Mouse (Mus musculus): ENCODE data around the gene Syp. TPM values are rescaled to one million over a fixed set of nuclear protein-coding genes. Genes with fewer than 3 reads are reported as not detected.

Gene Syp
- 0.45 TPM for polyA plus RNA-seq (2014; fragmentation: Illumina TruSeq; extraction: RNeasy Lipid Tissue Mini Kit (QIAGEN cat#74804); ENCODE audit: low read depth, low replicate concordance)

GRCm38 (mm10) chrX:7638401-7639091, at the start of gene Syp:
Gene Syp (plus strand): TSS chrX:7638471.

GRCm38 (mm10) chrX:7604879-7605574, 33.2 kb upstream of the Syp start, which contains the start of gene Ccdc22:
Gene Ccdc22 (minus strand): TSS chrX:7605517.

GRCm38 (mm10) chrX:7606783-7607182, 31.5 kb upstream of the Syp start, which contains the start of gene Cacna1f:
Gene Cacna1f (plus strand): TSS chrX:7607083.

GRCm38 (mm10) chrX:7657221-7657639, 19.0 kb downstream of the Syp start, which contains the start of gene Prickle3:
Gene Prickle3 (plus strand): TSS chrX:7657260.

GRCm38 (mm10) chrX:7670921-7671623, 32.8 kb downstream of the Syp start, which contains the start of gene Plp2:
Gene Plp2 (minus strand): TSS chrX:7671390.

GRCm38 (mm10) chrX:7680864-7681263, 42.6 kb downstream of the Syp start, which contains the start of gene Magix:
Gene Magix (minus strand): TSS chrX:7681251.

GRCm38 (mm10) chrX:7696954-7697381, 58.7 kb downstream of the Syp start, which contains the start of gene Gpkow:
Gene Gpkow (plus strand): TSS chrX:7697131.

Other genes with a start within 250 kb of the Syp start
- 0.34 TPM for gene Foxp3, start 64.8 kb upstream of the Syp start, polyA plus RNA-seq (2014; fragmentation: Illumina TruSeq; extraction: RNeasy Lipid Tissue Mini Kit (QIAGEN cat#74804); ENCODE audit: low read depth, low replicate concordance)
- not detected for gene Ppp1r3f, start 64.2 kb upstream of the Syp start, polyA plus RNA-seq (2014; fragmentation: Illumina TruSeq; extraction: RNeasy Lipid Tissue Mini Kit (QIAGEN cat#74804); ENCODE audit: low read depth, low replicate concordance)
- gene Ccdc22, start 33.0 kb upstream of the Syp start, polyA plus RNA-seq (2014; fragmentation: Illumina TruSeq; extraction: RNeasy Lipid Tissue Mini Kit (QIAGEN cat#74804); ENCODE audit: low read depth, low replicate concordance): 2.4 TPM
- gene Cacna1f, start 31.4 kb upstream of the Syp start, polyA plus RNA-seq (2014; fragmentation: Illumina TruSeq; extraction: RNeasy Lipid Tissue Mini Kit (QIAGEN cat#74804); ENCODE audit: low read depth, low replicate concordance): not detected
- gene Prickle3, start 18.8 kb downstream of the Syp start, polyA plus RNA-seq (2014; fragmentation: Illumina TruSeq; extraction: RNeasy Lipid Tissue Mini Kit (QIAGEN cat#74804); ENCODE audit: low read depth, low replicate concordance): 2.7 TPM
- gene Plp2, start 32.9 kb downstream of the Syp start, polyA plus RNA-seq (2014; fragmentation: Illumina TruSeq; extraction: RNeasy Lipid Tissue Mini Kit (QIAGEN cat#74804); ENCODE audit: low read depth, low replicate concordance): 1.5 TPM
- 4.8 TPM for gene Magix, start 42.8 kb downstream of the Syp start, polyA plus RNA-seq (2014; fragmentation: Illumina TruSeq; extraction: RNeasy Lipid Tissue Mini Kit (QIAGEN cat#74804); ENCODE audit: low read depth, low replicate concordance)
- gene Gpkow, start 58.7 kb downstream of the Syp start, polyA plus RNA-seq (2014; fragmentation: Illumina TruSeq; extraction: RNeasy Lipid Tissue Mini Kit (QIAGEN cat#74804); ENCODE audit: low read depth, low replicate concordance): 18.2 TPM
- 12.3 TPM for gene Wdr45, start 75.9 kb downstream of the Syp start, polyA plus RNA-seq (2014; fragmentation: Illumina TruSeq; extraction: RNeasy Lipid Tissue Mini Kit (QIAGEN cat#74804); ENCODE audit: low read depth, low replicate concordance)
- not detected for gene Gm45208, start 83.8 kb downstream of the Syp start, polyA plus RNA-seq (2014; fragmentation: Illumina TruSeq; extraction: RNeasy Lipid Tissue Mini Kit (QIAGEN cat#74804); ENCODE audit: low read depth, low replicate concordance)
- 2.0 TPM for gene Praf2, start 90.0 kb downstream of the Syp start, polyA plus RNA-seq (2014; fragmentation: Illumina TruSeq; extraction: RNeasy Lipid Tissue Mini Kit (QIAGEN cat#74804); ENCODE audit: low read depth, low replicate concordance)
- 0.26 TPM for gene Ccdc120, start 112.4 kb downstream of the Syp start, polyA plus RNA-seq (2014; fragmentation: Illumina TruSeq; extraction: RNeasy Lipid Tissue Mini Kit (QIAGEN cat#74804); ENCODE audit: low read depth, low replicate concordance)
- 4.8 TPM for gene Tfe3, start 124.1 kb downstream of the Syp start, polyA plus RNA-seq (2014; fragmentation: Illumina TruSeq; extraction: RNeasy Lipid Tissue Mini Kit (QIAGEN cat#74804); ENCODE audit: low read depth, low replicate concordance)
- 16.7 TPM for gene Gripap1, start 151.3 kb downstream of the Syp start, polyA plus RNA-seq (2014; fragmentation: Illumina TruSeq; extraction: RNeasy Lipid Tissue Mini Kit (QIAGEN cat#74804); ENCODE audit: low read depth, low replicate concordance)
- not detected for gene Kcnd1, start 183.8 kb downstream of the Syp start, polyA plus RNA-seq (2014; fragmentation: Illumina TruSeq; extraction: RNeasy Lipid Tissue Mini Kit (QIAGEN cat#74804); ENCODE audit: low read depth, low replicate concordance)
- 24.3 TPM for gene Otud5, start 202.9 kb downstream of the Syp start, polyA plus RNA-seq (2014; fragmentation: Illumina TruSeq; extraction: RNeasy Lipid Tissue Mini Kit (QIAGEN cat#74804); ENCODE audit: low read depth, low replicate concordance)
- gene Pim2, start 239.8 kb downstream of the Syp start, polyA plus RNA-seq (2014; fragmentation: Illumina TruSeq; extraction: RNeasy Lipid Tissue Mini Kit (QIAGEN cat#74804); ENCODE audit: low read depth, low replicate concordance): 2.3 TPM
- 3.7 TPM for gene Slc35a2, start 245.6 kb downstream of the Syp start, polyA plus RNA-seq (2014; fragmentation: Illumina TruSeq; extraction: RNeasy Lipid Tissue Mini Kit (QIAGEN cat#74804); ENCODE audit: low read depth, low replicate concordance)

Measured in liver, adult 10 weeks (tissue).